In genomic region chr9:75610571-75611493, GRCm38 (mm10) we compare ENCODE assay signal across 8 mouse cellular contexts. TPM values are rescaled to one million over a fixed set of nuclear protein-coding genes. Genes with fewer than 3 reads are reported as not detected.
DNase-seq lines count a peak whose midpoint lies in the region; ATAC-seq and TF ChIP-seq lines count a peak whose summit lies in the region.

Gene Tmod2 (minus strand): TSS chr9:75611325.

- H3K9me3 ChIP-seq in hindbrain, embryonic 10.5 days: no peaks in the 10 kb centered on the region
- H3K9me3 ChIP-seq in midbrain, embryonic 10.5 days (replicated peaks): 0 out of 2 replicates have a peak, but pooled peaks cover 3% of the 10 kb centered on the region

- peaks cover 9% of the 10 kb centered on the region; the same call in 1 of the 2 replicates for H3K27me3 ChIP-seq in hindbrain, embryonic 10.5 days (ENCODE audit: insufficient read depth, poor library complexity, severe bottlenecking)
- H3K27me3 ChIP-seq in midbrain, embryonic 10.5 days (ENCODE audit: low read depth, poor library complexity, severe bottlenecking): peaks cover 5% of the 10 kb centered on the region; the same call in 1 of the 2 replicates
- peaks cover 4% of the 10 kb centered on the region; the same call in 1 of the 2 replicates for H3K27me3 ChIP-seq in small intestine, adult 2 months (ENCODE audit: control insufficient read depth, insufficient read depth, low read length)

- DNase-seq in CD4-positive, CD25-positive, alpha-beta regulatory T cell, adult 2 months (ENCODE audit: low read depth, low spot score): peak; percentile 8
- DNase-seq in cerebellum, adult 9-11 months: peak; percentile 92
- DNase-seq in frontal cortex, adult 2 months (ENCODE audit: extremely low spot score in 1 of 2, low spot score in 1 of 2): peak; percentile 59 to 78
- peak; percentile 85 for DNase-seq in hindbrain, embryonic 10.5 days (ENCODE audit: low spot score)
- peak; percentile 76 to 77 for DNase-seq in left cerebral cortex, postnatal 14 days (ENCODE audit: low spot score in 2 of 2)
- DNase-seq in midbrain, embryonic 10.5 days (ENCODE audit: low spot score): peak; percentile 85

- intact Hi-C loops in left cerebral cortex, postnatal 14 days (cut with DNase I): no loop called here

- TF ChIP-seq CTCF in small intestine, adult 2 months (IDR thresholded peaks at IDR 0.05; ENCODE audit: extremely low read depth, insufficient read length, insufficient replicate concordance, low read depth, low read length): no peak

- H3K27ac ChIP-seq in hindbrain, embryonic 10.5 days: peak within 1 kb of the TSS; percentile 91
- peak within 1 kb of the TSS; percentile 89 for H3K27ac ChIP-seq in midbrain, embryonic 10.5 days (replicated peaks)
- no peak within 1 kb of the TSS for H3K27ac ChIP-seq in small intestine, adult 2 months (ENCODE audit: insufficient read depth, low read depth, low read length)

- H3K4me1 ChIP-seq in hindbrain, embryonic 10.5 days (replicated peaks): peaks cover 7% of the 10 kb centered on the region; the same call in 1 of the 2 replicates
- peaks cover 13% of the 10 kb centered on the region for H3K4me1 ChIP-seq in midbrain, embryonic 10.5 days
- peaks cover 2% of the 10 kb centered on the region; the same call in 1 of the 2 replicates for H3K4me1 ChIP-seq in small intestine, adult 2 months (ENCODE audit: control insufficient read depth, insufficient read depth, insufficient read length, low read length)

- no peak for ATAC-seq in CD4-positive, CD25-positive, alpha-beta regulatory T cell, adult 4 months

- no peaks in the 10 kb centered on the region for H3K36me3 ChIP-seq in hindbrain, embryonic 10.5 days
- H3K36me3 ChIP-seq in midbrain, embryonic 10.5 days: 0 out of 2 replicates have a peak, but pooled peaks cover 4% of the 10 kb centered on the region
- H3K36me3 ChIP-seq in small intestine, adult 2 months (ENCODE audit: control insufficient read depth, insufficient read depth, low read length): no peaks in the 10 kb centered on the region

- under 1% methylated on average over 74 of the region's 74 CpGs for WGBS in hindbrain, embryonic 10.5 days
- WGBS in midbrain, embryonic 10.5 days: under 1% methylated on average over 74 of the region's 74 CpGs
- WGBS in small intestine, adult 2 months: 2% methylated on average over 74 of the region's 74 CpGs

- peak within 1 kb of the TSS; percentile 89 for H3K4me3 ChIP-seq in hindbrain, embryonic 10.5 days
- peak within 1 kb of the TSS; percentile 92 for H3K4me3 ChIP-seq in midbrain, embryonic 10.5 days
- H3K4me3 ChIP-seq in small intestine, adult 2 months (ENCODE audit: low read depth, low read length): peak within 1 kb of the TSS; percentile 78

- no peak for TF ChIP-seq POLR2A in small intestine, adult 2 months (IDR thresholded peaks at IDR 0.05; ENCODE audit: low read depth, low read length)

RNA-seq across cellular contexts. Expression of gene Tmod2, which starts in this region (rescaled TPM):
- under 1 TPM in 1 of 2 experiments, not detected in 1; 0.29 TPM for polyA plus RNA-seq in CD4-positive, CD25-positive, alpha-beta regulatory T cell, adult 4 months (2017; shearing (Covaris generic))
- polyA plus RNA-seq in frontal cortex, adult 2 months (2012; rRNA removed): 94.4 and 99.2 TPM in 2 replicates
- polyA plus RNA-seq in hindbrain, embryonic 10.5 days (2016; fragmentation: Nextera tagmentation; extraction: Ambion mirVana): 36.5 and 48.4 TPM in 2 replicates
- 100 to 1,000 TPM; 436 to 438 TPM for total RNA-seq in left cerebral cortex, postnatal 14 days (2021)
- polyA plus RNA-seq in midbrain, embryonic 10.5 days (2016; fragmentation: Nextera tagmentation; extraction: Ambion mirVana): 39.1 and 52.2 TPM in 2 replicates
- polyA plus RNA-seq in small intestine, adult 2 months (2012; rRNA removed): 0.15 and 0.42 TPM in 2 replicates

Comparison
In these comparisons a context has a peak if more than half of its experiments do, and no peak if none do; other contexts are left out.
1. RNA of gene Tmod2 (polyA plus RNA-seq): 94.4 to 99.2 TPM in frontal cortex, adult 2 months, 36.5 to 48.4 TPM in hindbrain, embryonic 10.5 days and 39.1 to 52.2 TPM in midbrain, embryonic 10.5 days; 0.15 to 0.42 TPM in small intestine, adult 2 months and 0.29 TPM in CD4-positive, CD25-positive, alpha-beta regulatory T cell, adult 4 months; every median in the first group is over 10 times any median in the second.
2. DNase-seq: peak in every context shown above with its lines; median percentile 92 in cerebellum, adult 9-11 months; 85 in hindbrain, embryonic 10.5 days; 85 in midbrain, embryonic 10.5 days; 76 in left cerebral cortex, postnatal 14 days; 68 in frontal cortex, adult 2 months; 8 in CD4-positive, CD25-positive, alpha-beta regulatory T cell, adult 2 months.
3. Peak in every context shown above with its lines, with median percentiles within 50 percentile points of each other: H3K4me3 ChIP-seq.